Mouse (Mus musculus) testis, adult 2 months (tissue): ENCODE results near the gene Sema3g.

Experiments used
- CTCF ChIP-seq: fragments of 200-500 bp; IDR thresholded peaks from 2 replicates; pipeline ENCODE4 v1.5.1; 2012; ENCODE audit warnings: low read depth, mild to moderate bottlenecking, inconsistent platforms, low read length, moderate library complexity; ENCODE audit not compliant: control insufficient read depth, insufficient read depth, insufficient replicate concordance
- POLR2A ChIP-seq: fragments of 200-500 bp; IDR thresholded peaks from 2 replicates; pipeline ENCODE4 v1.6.1; 2012; ENCODE audit warnings: low read depth, mild to moderate bottlenecking, inconsistent platforms, low read length, moderate library complexity; ENCODE audit not compliant: control insufficient read depth

- TF ChIP-seq CTCF (no peak), POLR2A (no peak)
Measured at GRCm38 (mm10) chr14:31205562-31206467, 11.8 kb upstream of the Sema3g start.
